Mouse (Mus musculus) adrenal gland (tissue): ENCODE results near the gene Olfr495.

Source experiments
- intact Hi-C: fragments of 180-260 bp; cut with DNase I; formaldehyde crosslinking; loops from one replicate; pipeline ENCODE4 v1.15.1; 2025
- long read RNA-seq, 2 experiments: library from polyadenylated mRNA; unstranded; transcript quantifications; one replicate each; pipeline ENCODE4 v2.0.0; 2020; ENCODE audit warnings: borderline replicate concordance in 1 of 2; ENCODE audit not compliant: insufficient replicate concordance in 1 of 2

The Olfr495 gene
- long read RNA-seq, experiment 1, result 0 reads
- long read RNA-seq, experiment 2, result 0 reads

- intact Hi-C loops, result no loop called here
Measured at GRCm38 (mm10) chr7:108392867-108393266, at the start of gene Olfr495. Olfr495 (plus strand) TSS chr7:108393167.

GRCm38 (mm10) chr7:108346879-108347278 is 46.1 kb upstream of the Olfr495 start, which contains the start of gene Olfr493:
Olfr493 (minus strand) TSS chr7:108346979.
- intact Hi-C loops, result no loop called here

GRCm38 (mm10) chr7:108365035-108365434 is 27.9 kb upstream of the Olfr495 start, which contains the start of gene Olfr494:
Olfr494 (plus strand) TSS chr7:108365335.
- intact Hi-C loops, result no loop called here

- intact Hi-C loops, result no loop called here
Measured at GRCm38 (mm10) chr7:108420121-108420520, 27.2 kb downstream of the Olfr495 start, which contains the start of gene Olfr497. Olfr497 (plus strand) TSS chr7:108420421.
